Mouse (Mus musculus): ENCODE results near the gene Wdr37. TPM values are rescaled to one million over a fixed set of nuclear protein-coding genes. Genes with fewer than 3 reads are reported as not detected.

Wdr37 gene
- 10 to 100 TPM; 43.3 to 44.0 TPM for total RNA-seq (2023)

DNA sequence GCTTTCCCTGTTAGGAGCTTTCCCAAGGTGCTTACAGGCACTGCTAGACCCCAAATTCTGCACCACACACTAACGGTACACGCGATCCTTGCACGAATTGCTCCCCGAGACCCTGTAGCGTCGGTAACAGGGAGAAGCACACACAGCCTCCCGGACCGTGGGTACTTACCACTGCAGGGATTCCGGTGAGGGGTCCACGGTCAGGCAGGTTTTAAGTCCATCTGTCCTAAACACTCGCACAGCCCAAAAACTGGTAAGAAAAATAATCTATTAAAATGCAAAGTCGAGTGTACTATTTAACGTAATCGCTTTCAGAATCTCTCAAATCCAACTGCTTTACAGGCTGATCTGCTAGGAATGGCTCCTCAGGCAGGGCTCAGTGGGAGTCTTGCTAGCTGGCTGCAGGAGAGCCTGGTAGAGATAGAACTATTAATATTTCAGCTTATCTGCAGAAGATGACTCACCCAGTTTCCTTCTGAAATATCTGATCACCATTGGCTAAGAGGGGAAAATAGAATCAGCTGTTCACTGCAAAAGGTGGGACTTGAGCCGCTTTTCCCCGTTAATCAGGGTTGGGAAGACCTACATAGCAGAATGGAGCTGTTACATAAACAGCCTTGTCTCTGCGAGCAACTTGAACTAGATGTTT lies at the start of gene Wdr37:
Wdr37 (minus strand) TSS at position 596 of the 649 bp plus-strand sequence.

DNA sequence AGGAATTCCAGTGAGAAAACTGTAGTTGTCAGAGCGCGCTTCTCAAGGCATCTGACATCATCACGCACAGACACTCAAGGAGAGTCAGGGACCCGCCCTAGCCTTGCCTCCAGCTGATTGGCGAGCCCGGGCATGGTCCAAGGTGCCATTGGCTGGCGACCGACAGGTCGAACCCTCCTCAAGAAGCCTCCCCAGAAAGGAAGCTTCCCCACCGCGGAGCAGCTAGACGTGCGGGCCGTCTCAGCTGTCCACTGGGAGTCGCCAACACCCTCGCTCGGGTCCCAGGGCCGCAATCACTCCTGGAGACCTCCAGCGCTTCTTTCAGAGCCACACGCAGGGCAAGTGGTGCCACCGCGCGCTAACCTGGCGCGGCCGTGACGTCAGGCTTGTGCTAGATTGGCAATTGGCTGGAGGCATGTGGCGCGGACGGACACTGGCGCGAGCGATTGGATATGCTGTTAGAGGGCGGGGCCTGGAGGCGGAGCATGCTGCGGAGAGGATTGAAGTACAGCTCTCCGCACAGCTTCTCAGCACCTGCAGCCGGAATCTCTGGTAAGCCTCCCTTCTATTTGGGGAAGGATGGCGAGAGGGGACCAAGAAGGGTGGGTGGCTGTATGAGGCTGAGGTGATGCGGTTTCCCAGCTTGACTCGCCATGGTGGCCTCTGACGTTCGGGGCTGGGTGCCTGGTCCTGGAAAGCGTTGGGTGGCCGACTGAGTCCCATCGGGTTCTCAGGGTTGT lies 13.9 kb upstream of the Wdr37 start, which contains the start of gene Idi1:
Idi1 (plus strand) TSS at position 57 of the 740 bp plus-strand sequence.

Other genes starting within 250 kb of the Wdr37 start
- gene Idi1, start 13.6 kb upstream of the Wdr37 start, total RNA-seq (2023): 10 to 100 TPM; 10.1 to 12.6 TPM
- gene Gm9745, start 76.3 kb upstream of the Wdr37 start, total RNA-seq (2023): not detected
- gene Idi2, start 81.0 kb upstream of the Wdr37 start, total RNA-seq (2023): not detected
- gene Gtpbp4, start 124.2 kb upstream of the Wdr37 start, total RNA-seq (2023): 10 to 100 TPM; 20.4 to 25.1 TPM
- gene Larp4b, start 222.0 kb upstream of the Wdr37 start, total RNA-seq (2023): 100 to 1,000 TPM; 111 to 112 TPM